Mouse (Mus musculus) intestine, embryonic 16.5 days (tissue): ENCODE data around the gene Olfr1239. TPM values are rescaled to one million over a fixed set of nuclear protein-coding genes. Genes with fewer than 3 reads are reported as not detected.
A peak's percentile ranks its signal among the peaks of the same experiment; 100 is the strongest.

Experiments used
- ATAC-seq: fragments of 200-750 bp; cut with Nextera tagmentation; 2 replicates; pipeline ENCODE4 v1.8.0; 2017; ENCODE audit warnings: moderate TSS enrichment, moderate library complexity
- H3K27ac ChIP-seq: fragments of 300-500 bp; sonication (generic); 2 replicates; pipeline ENCODE4 v1.5.1; 2014; ENCODE audit warnings: mild to moderate bottlenecking, low read length
- H3K27me3 ChIP-seq: fragments of 300-500 bp; sonication (generic); replicated peaks from 2 replicates; pipeline ENCODE4 v1.6.1; 2014; ENCODE audit warnings: low read length, control low read depth, mixed read lengths; ENCODE audit not compliant: control insufficient read depth, insufficient read depth
- H3K36me3 ChIP-seq: fragments of 300-500 bp; sonication (generic); 2 replicates; pipeline ENCODE4 v1.6.1; 2014; ENCODE audit warnings: low read length, control low read depth; ENCODE audit not compliant: control insufficient read depth, insufficient read depth
- H3K4me1 ChIP-seq: fragments of 300-500 bp; sonication (generic); 2 replicates; pipeline ENCODE4 v1.6.1; 2014; ENCODE audit warnings: low read length, control low read depth, mixed read lengths; ENCODE audit not compliant: control insufficient read depth, insufficient read depth
- H3K4me2 ChIP-seq: fragments of 300-500 bp; sonication (generic); 2 replicates; pipeline ENCODE4 v1.6.1; 2014; ENCODE audit warnings: low read depth, low read length, control low read depth
- H3K4me3 ChIP-seq: fragments of 300-500 bp; sonication (generic); 2 replicates; pipeline ENCODE4 v1.5.1; 2014; ENCODE audit warnings: mild to moderate bottlenecking, low read length
- H3K9ac ChIP-seq: fragments of 300-500 bp; sonication (generic); 2 replicates; pipeline ENCODE4 v1.6.1; 2014; ENCODE audit warnings: low read depth, low read length
- H3K9me3 ChIP-seq: fragments of 300-500 bp; sonication (generic); 2 replicates; pipeline ENCODE4 v1.6.1; 2016; ENCODE audit warnings: low read length, control low read depth; ENCODE audit not compliant: control insufficient read depth
- WGBS: fragments of 180-500 bp; shearing (Covaris S2); extraction: QIAGEN DNeasy Blood & Tissue Kit; methylation state at CpG from one replicate; pipeline ENCODE4 v1.1.7; 2014; 5-methylcytosine and 5-hydroxymethylcytosine counted together
- polyA plus RNA-seq: library from polyadenylated mRNA; unstranded; fragments of >200 nt; fragmentation: Nextera tagmentation; extraction: Ambion mirVana; gene quantifications from 2 replicates; pipeline ENCODE4 v1.2.1, GENCODE M21; 2015

Gene Olfr1239
- polyA plus RNA-seq, result not detected in 2 replicates

GRCm38 (mm10) chr2:89420307-89420706 lies at the start of gene Olfr1239:
Olfr1239 (minus strand) TSS chr2:89420407.
- no peaks in the 10 kb centered on the region for H3K27me3 ChIP-seq
- H3K9me3 ChIP-seq, result no peaks in the 10 kb centered on the region
- H3K4me1 ChIP-seq, result no peaks in the 10 kb centered on the region
- no peaks in the 10 kb centered on the region for H3K36me3 ChIP-seq
- H3K27ac ChIP-seq, result no peak within 1 kb of the TSS
- 96% methylated on average over 2 of the region's 2 CpGs for WGBS
- no peak within 1 kb of the TSS for H3K4me3 ChIP-seq
- H3K9ac ChIP-seq, result no peak within 1 kb of the TSS
- H3K4me2 ChIP-seq, result no peak within 1 kb of the TSS
- no peak for ATAC-seq

GRCm38 (mm10) chr2:89442900-89443299 lies 22.7 kb upstream of the Olfr1239 start, which contains the start of gene Olfr1240:
Olfr1240 (minus strand) TSS chr2:89443000.
- ATAC-seq, result no peak
- WGBS, result 80% methylated on average over 3 of the region's 3 CpGs
- H3K9ac ChIP-seq, result no peak within 1 kb of the TSS
- H3K27me3 ChIP-seq, result no peaks in the 10 kb centered on the region
- no peak within 1 kb of the TSS for H3K27ac ChIP-seq
- H3K4me3 ChIP-seq, result no peak within 1 kb of the TSS
- H3K9me3 ChIP-seq, result no peaks in the 10 kb centered on the region
- H3K36me3 ChIP-seq, result no peaks in the 10 kb centered on the region
- H3K4me1 ChIP-seq, result no peaks in the 10 kb centered on the region
- no peak within 1 kb of the TSS for H3K4me2 ChIP-seq

GRCm38 (mm10) chr2:89414557-89414956 lies 5.7 kb downstream of the Olfr1239 start:
- no peaks in the 10 kb centered on the region for H3K4me1 ChIP-seq
- 78% methylated on average over 1 of the region's 1 CpGs for WGBS
- no peak overlapping the region for H3K4me2 ChIP-seq
- H3K4me3 ChIP-seq, result no peak overlapping the region
- H3K27ac ChIP-seq, result no peak overlapping the region
- H3K9me3 ChIP-seq, result no peaks in the 10 kb centered on the region
- 0 out of 2 replicates have a peak, but pooled peaks have one; percentile 67 for ATAC-seq
- H3K36me3 ChIP-seq, result no peaks in the 10 kb centered on the region
- no peaks in the 10 kb centered on the region for H3K27me3 ChIP-seq
- no peak overlapping the region for H3K9ac ChIP-seq

- H3K9ac ChIP-seq, result no peak within 1 kb of the TSS
- no peaks in the 10 kb centered on the region for H3K27me3 ChIP-seq
- ATAC-seq, result no peak
- no peaks in the 10 kb centered on the region for H3K9me3 ChIP-seq
- H3K4me1 ChIP-seq, result no peaks in the 10 kb centered on the region
- no peak within 1 kb of the TSS for H3K4me2 ChIP-seq
- H3K36me3 ChIP-seq, result no peaks in the 10 kb centered on the region
- WGBS, result 92% methylated on average over 2 of the region's 2 CpGs
- no peak within 1 kb of the TSS for H3K27ac ChIP-seq
- no peak within 1 kb of the TSS for H3K4me3 ChIP-seq
Measured at GRCm38 (mm10) chr2:89409576-89409975, 10.6 kb downstream of the Olfr1239 start, which contains the start of gene Olfr1238. Olfr1238 (minus strand) TSS chr2:89409676.

- 53% methylated on average over 1 of the region's 1 CpGs for WGBS
- Histone ChIP-seq H3K4me2 (no peak overlapping the region), H3K9me3 (no peaks in the 10 kb centered on the region), H3K9ac (no peak overlapping the region), H3K27me3 (no peaks in the 10 kb centered on the region), H3K4me3 (no peak overlapping the region), H3K27ac (no peak overlapping the region), H3K36me3 (no peaks in the 10 kb centered on the region), H3K4me1 (no peaks in the 10 kb centered on the region)
- ATAC-seq, result peak; percentile 92
Measured at GRCm38 (mm10) chr2:89400882-89401281, 19.3 kb downstream of the Olfr1239 start.

Other genes starting within 250 kb of the Olfr1239 start
- gene Olfr1225, start 245.7 kb downstream of the Olfr1239 start, polyA plus RNA-seq, result not detected in 2 replicates
- not detected in 2 replicates for gene Olfr1226, start 220.4 kb downstream of the Olfr1239 start, polyA plus RNA-seq
- gene Olfr1228, start 166.3 kb downstream of the Olfr1239 start, polyA plus RNA-seq, result not detected in 2 replicates
- gene Olfr1229, start 132.4 kb downstream of the Olfr1239 start, polyA plus RNA-seq, result not detected in 2 replicates
- gene Olfr1230, start 123.1 kb downstream of the Olfr1239 start, polyA plus RNA-seq, result not detected in 2 replicates
- not detected in 2 replicates for gene Olfr1231, start 113.3 kb downstream of the Olfr1239 start, polyA plus RNA-seq
- not detected in 2 replicates for gene Olfr1232, start 90.7 kb downstream of the Olfr1239 start, polyA plus RNA-seq
- not detected in 2 replicates for gene Olfr1233, start 78.0 kb downstream of the Olfr1239 start, polyA plus RNA-seq
- gene Olfr1234, start 55.5 kb downstream of the Olfr1239 start, polyA plus RNA-seq, result not detected in 2 replicates
- not detected in 2 replicates for gene Olfr1238, start 10.7 kb downstream of the Olfr1239 start, polyA plus RNA-seq
- not detected in 2 replicates for gene Olfr1240, start 22.6 kb upstream of the Olfr1239 start, polyA plus RNA-seq
- not detected in 2 replicates for gene Olfr1241, start 66.7 kb upstream of the Olfr1239 start, polyA plus RNA-seq
- not detected in 2 replicates for gene Olfr1242, start 77.9 kb upstream of the Olfr1239 start, polyA plus RNA-seq
- not detected in 2 replicates for gene Olfr1243, start 111.1 kb upstream of the Olfr1239 start, polyA plus RNA-seq
- gene Olfr1245, start 158.0 kb upstream of the Olfr1239 start, polyA plus RNA-seq, result not detected in 2 replicates
- not detected in 2 replicates for gene Olfr1246, start 172.8 kb upstream of the Olfr1239 start, polyA plus RNA-seq
- not detected in 2 replicates for gene Olfr1247, start 193.7 kb upstream of the Olfr1239 start, polyA plus RNA-seq
- not detected in 2 replicates for gene Olfr1248, start 197.8 kb upstream of the Olfr1239 start, polyA plus RNA-seq
- not detected in 2 replicates for gene Olfr1249, start 214.6 kb upstream of the Olfr1239 start, polyA plus RNA-seq
- not detected in 2 replicates for gene Olfr1250, start 241.1 kb upstream of the Olfr1239 start, polyA plus RNA-seq